Mouse (Mus musculus) frontal cortex, adult (tissue): ENCODE results near the gene Arl4a.
A peak's percentile ranks its signal among the peaks of the same experiment; 100 is the strongest.

Experiments used
- ATAC-seq: cut with Nextera tagmentation; 2 replicates; pipeline ENCODE4 v1.9.2; 2017; ENCODE audit warnings: mild to moderate bottlenecking, moderate library complexity, mixed read lengths; ENCODE audit not compliant: low TSS enrichment

The Arl4a gene

DNA sequence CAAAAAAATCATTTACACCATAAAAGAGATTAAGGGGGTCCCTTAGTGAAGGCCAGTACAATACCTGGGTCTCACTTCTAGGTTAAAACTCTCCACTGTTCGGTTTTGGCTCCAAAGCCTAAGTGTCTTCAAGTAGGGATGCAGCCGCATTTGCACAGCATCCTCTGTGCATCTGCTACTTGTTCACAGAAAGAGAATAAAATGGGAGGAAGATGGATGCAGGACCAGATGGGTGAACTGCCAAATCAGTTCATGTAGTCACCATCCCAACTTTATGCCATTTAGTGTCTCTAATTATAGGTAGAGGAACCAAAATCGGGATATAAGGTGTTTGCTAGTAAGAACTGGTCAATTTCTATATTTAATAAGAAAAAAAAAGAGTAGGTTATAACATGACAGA lies 69.7 kb downstream of the Arl4a start:
- peak; percentile 52 for ATAC-seq

DNA sequence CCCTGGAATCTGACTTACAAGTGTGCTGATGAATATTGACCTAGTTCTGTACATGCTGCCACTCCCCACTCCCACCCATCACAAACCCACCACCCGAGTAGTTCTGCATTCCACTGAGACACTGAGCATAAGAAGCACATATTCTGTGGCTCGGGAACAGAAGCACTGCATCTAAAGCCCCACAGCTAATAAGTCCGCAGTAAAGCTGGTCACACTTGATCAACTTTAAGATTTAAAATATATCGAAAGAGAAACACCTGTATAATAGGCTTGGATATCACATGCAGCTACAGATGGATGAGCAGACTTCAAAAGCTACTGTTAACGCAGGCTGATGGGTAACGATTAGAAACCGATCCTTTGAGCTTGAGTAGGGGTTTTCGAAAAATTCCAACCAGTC lies 78.7 kb downstream of the Arl4a start:
- no peak for ATAC-seq

DNA sequence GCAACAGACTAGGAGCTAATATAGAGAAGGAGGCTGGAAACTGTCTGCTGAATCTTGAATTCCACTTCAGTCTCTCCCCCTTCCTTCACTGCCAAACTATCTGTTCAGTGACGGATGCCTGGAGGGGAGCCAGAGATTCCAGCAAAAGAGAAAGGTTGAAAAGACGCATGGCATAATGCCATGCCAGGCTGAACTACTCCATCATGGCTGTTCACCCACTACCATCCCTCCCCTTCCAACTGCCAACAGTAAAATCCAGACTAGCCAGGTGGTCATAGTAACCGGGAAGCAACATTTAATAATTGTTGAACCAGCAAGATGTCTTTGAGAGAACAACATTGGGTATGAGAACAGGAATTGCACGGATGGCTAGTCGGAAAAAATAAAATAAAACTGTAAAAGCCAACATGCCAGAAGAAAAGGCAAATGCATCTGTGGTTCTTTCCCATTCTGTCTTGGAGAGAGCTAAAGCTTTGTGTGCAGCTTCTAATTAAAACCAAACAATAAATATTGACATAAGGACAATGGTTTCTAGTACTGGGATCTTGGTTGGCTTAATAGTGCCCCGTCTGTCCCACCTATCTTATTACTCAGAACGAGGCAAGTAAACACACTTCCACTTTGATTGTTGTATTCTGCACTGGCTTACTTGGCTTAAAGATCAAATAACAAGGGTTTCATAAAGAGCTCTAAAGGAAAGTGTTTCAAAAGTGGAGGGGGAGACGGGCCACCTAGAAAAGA lies 79.7 kb downstream of the Arl4a start:
- ATAC-seq, result no peak

DNA sequence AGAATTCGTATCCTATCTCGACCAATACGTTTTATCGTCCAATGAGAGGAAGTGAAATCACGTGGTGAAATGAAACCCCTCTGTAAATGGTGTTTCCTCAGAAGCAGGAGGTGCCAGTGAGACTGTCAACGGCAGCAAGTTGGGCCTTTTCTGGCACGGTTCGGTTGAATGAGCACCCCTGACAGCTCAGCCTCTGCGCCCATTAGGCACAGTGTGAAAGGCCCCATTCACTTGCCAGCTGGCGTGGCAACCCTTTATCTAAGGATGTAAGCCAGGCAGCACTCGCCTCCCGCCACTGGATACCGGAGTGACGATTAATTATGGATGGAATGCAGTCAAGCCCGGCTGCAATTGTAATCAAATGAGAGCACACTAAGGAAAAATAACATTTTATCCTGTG lies 81.4 kb downstream of the Arl4a start:
- peak; percentile 70 for ATAC-seq
